Comparison of ENCODE assay signal across 9 mouse cellular contexts in the genomic region with DNA sequence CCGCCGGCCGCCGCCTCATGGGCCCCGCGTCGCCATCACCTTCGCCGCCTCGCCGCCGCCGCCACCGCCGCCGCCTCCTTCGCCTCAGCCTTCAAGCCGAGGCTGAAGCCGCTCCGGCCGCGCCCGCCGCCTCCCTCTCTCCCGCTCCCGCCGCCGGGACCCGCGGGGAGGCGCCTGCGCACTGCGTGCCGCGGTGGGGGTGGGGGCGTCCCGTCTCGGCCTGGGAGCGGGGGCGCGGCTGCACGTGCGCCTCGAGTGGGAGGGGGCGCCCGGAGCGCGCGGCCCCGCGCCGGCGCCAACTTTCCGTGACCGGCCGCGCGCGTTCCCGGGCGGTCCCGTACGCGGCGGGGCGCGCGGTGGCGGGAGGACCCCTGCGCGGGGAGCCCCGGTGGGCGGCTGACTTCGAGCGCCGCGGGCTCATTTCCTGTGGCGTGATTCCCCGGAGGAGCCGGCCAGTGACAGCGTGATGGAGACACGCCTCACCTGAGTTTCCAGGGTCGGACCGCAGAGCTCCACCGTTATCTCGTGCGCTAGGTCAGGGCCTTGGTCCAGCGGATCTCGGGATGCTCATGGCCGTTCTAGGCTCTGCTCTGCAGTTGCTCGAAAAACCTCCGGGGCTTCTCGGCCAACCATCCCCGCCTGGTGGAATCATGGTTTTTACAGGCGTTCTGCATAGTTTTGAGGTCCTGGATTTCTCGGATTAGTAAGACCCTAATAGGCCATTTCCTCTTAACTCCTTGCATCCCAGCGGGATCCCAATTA. TPM values are rescaled to one million over a fixed set of nuclear protein-coding genes. Genes with fewer than 3 reads are reported as not detected.
DNase-seq lines count a peak whose midpoint lies in the region; ATAC-seq and TF ChIP-seq lines count a peak whose summit lies in the region.
"Had no signal": no experiment of that assay in that cellular context is flagged by ENCODE, and none has a peak within 500 bp of the region (broad histone marks: within the 10 kb centered on the region; RNA-seq: fewer than 3 reads in every experiment).

Gene Gjc1 (minus strand): TSS at position 680 of the 762 bp plus-strand sequence.

- peak within 1 kb of the TSS; percentile 72 for H3K9ac ChIP-seq in hindbrain, postnatal 0 days (replicated peaks; ENCODE audit: low read length)
- H3K9ac ChIP-seq in limb, embryonic 14.5 days (ENCODE audit: low read depth, low read length, severe bottlenecking), result peak within 1 kb of the TSS; percentile 99

- H3K27ac ChIP-seq in layer of hippocampus, adult 2 months, result peak within 1 kb of the TSS; percentile 68
- peak within 1 kb of the TSS; percentile 85 for H3K27ac ChIP-seq in hindbrain, postnatal 0 days
- H3K27ac ChIP-seq in limb, embryonic 14.5 days (replicated peaks; ENCODE audit: low read depth, low read length), result peak within 1 kb of the TSS; percentile 99

- H3K9me3 ChIP-seq in hindbrain, postnatal 0 days (ENCODE audit: low read length), result no peaks in the 10 kb centered on the region
- no peaks in the 10 kb centered on the region for H3K9me3 ChIP-seq in limb, embryonic 14.5 days (ENCODE audit: control insufficient read depth, low read length)

- H3K36me3 ChIP-seq in hindbrain, postnatal 0 days (ENCODE audit: insufficient read depth, low read length), result no peaks in the 10 kb centered on the region
- H3K36me3 ChIP-seq in limb, embryonic 14.5 days (ENCODE audit: control insufficient read depth, insufficient read depth, low read length), result no peaks in the 10 kb centered on the region
- H3K36me3 ChIP-seq in myocyte (ENCODE audit: control insufficient read depth, insufficient read depth), result no peaks in the 10 kb centered on the region
- H3K36me3 ChIP-seq: G1E had no signal

- H3K79me2 ChIP-seq in myocyte (ENCODE audit: control insufficient read depth, insufficient read depth), result peaks cover 38% of the 10 kb centered on the region

- peak within 1 kb of the TSS; percentile 85 for H3K4me2 ChIP-seq in hindbrain, postnatal 0 days (ENCODE audit: low read depth, low read length)
- peak within 1 kb of the TSS; percentile 78 for H3K4me2 ChIP-seq in limb, embryonic 14.5 days (replicated peaks; ENCODE audit: low read depth, low read length, severe bottlenecking)
- H3K4me2 ChIP-seq in myocyte (ENCODE audit: low read depth), result peak within 1 kb of the TSS; percentile 91

- TF ChIP-seq CTCF in layer of hippocampus, adult 2 months (conservative IDR thresholded peaks at IDR 0.05), result peak; percentile 47
- peak; percentile 50 for TF ChIP-seq CTCF in hindbrain, postnatal 0 days (IDR thresholded peaks at IDR 0.05; ENCODE audit: low read depth)

- WGBS in hindbrain, postnatal 0 days, result 0% methylated on average over 68 of the region's 97 CpGs
- WGBS in limb, embryonic 14.5 days, result under 1% methylated on average over 59 of the region's 97 CpGs

- DNase-seq in layer of hippocampus, adult 2 months (ENCODE audit: low spot score in 2 of 2), result no peak
- no peak for DNase-seq in layer of hippocampus, adult 8-10 months (ENCODE audit: low spot score in 2 of 2)
- DNase-seq in cerebellum, postnatal 25 days, result peak; percentile 69 to 83
- DNase-seq in gastrocnemius, postnatal 14 days, result peak; percentile 79
- peak; percentile 86 for DNase-seq in hindbrain, postnatal 0 days (ENCODE audit: low spot score)
- peak; percentile 77 for DNase-seq in limb, embryonic 14.5 days (ENCODE audit: low spot score)
- DNase-seq in thymus, postnatal 25 days, result peak; percentile 40

- TF ChIP-seq POLR2A in limb, embryonic 14.5 days (IDR thresholded peaks at IDR 0.05; ENCODE audit: borderline replicate concordance, extremely low read depth, insufficient read depth, insufficient read length), result peak; percentile 68; the same call in 1 of the 2 replicates
- TF ChIP-seq POLR2A in myocyte (IDR thresholded peaks at IDR 0.05; ENCODE audit: insufficient read length, low read depth), result peak; percentile 64

- H3ac ChIP-seq in myocyte (ENCODE audit: control insufficient read depth, insufficient read length), result peak within 1 kb of the TSS; percentile 50

- H3K4me3 ChIP-seq in layer of hippocampus, adult 2 months, result peak within 1 kb of the TSS; percentile 63
- H3K4me3 ChIP-seq in hindbrain, postnatal 0 days (ENCODE audit: low read length), result peak within 1 kb of the TSS; percentile 79
- H3K4me3 ChIP-seq in limb, embryonic 14.5 days (replicated peaks; ENCODE audit: low read length), result peak within 1 kb of the TSS; percentile 85
- H3K4me3 ChIP-seq in myocyte, result peak within 1 kb of the TSS; percentile 41

- H3K4me1 ChIP-seq in hindbrain, postnatal 0 days (ENCODE audit: insufficient read depth, low read length), result peaks cover 6% of the 10 kb centered on the region; the same call in 1 of the 2 replicates
- peaks cover 27% of the 10 kb centered on the region for H3K4me1 ChIP-seq in limb, embryonic 14.5 days (ENCODE audit: control insufficient read depth, insufficient read depth, low read length)

- peak; percentile 86 for ATAC-seq in hindbrain, postnatal 0 days
- peak; percentile 90 for ATAC-seq in limb, embryonic 14.5 days (ENCODE audit: low FRiP score, low read depth)

- no peaks in the 10 kb centered on the region for H3K27me3 ChIP-seq in hindbrain, postnatal 0 days (ENCODE audit: insufficient read depth, low read length)
- no peaks in the 10 kb centered on the region for H3K27me3 ChIP-seq in limb, embryonic 14.5 days (ENCODE audit: control insufficient read depth, insufficient read depth, low read length)
- H3K27me3 ChIP-seq in myocyte (ENCODE audit: control insufficient read depth, insufficient read depth, insufficient read length), result peaks cover 11% of the 10 kb centered on the region

- intact Hi-C loops in gastrocnemius, postnatal 14 days (cut with DNase I; ENCODE audit: low total_unique reads), result loop anchor here (5.0 kb wide), 1 partner anchor 42 kb away; no protein-coding TSS in a partner anchor

TF ChIP-seq in myocyte, 11 proteins besides CTCF, POLR2A, EP300 and RAD21:
- TF ChIP-seq TCF3 (IDR thresholded peaks at IDR 0.05; ENCODE audit: insufficient read length, low read depth), result no peak
- peak in 1 of 3 experiments; percentile 7 for TF ChIP-seq MYOD1 (IDR thresholded peaks at IDR 0.05; ENCODE audit: control insufficient read depth in 1 of 3, insufficient read length in 2 of 3, low read depth in 2 of 3)
- no peak for TF ChIP-seq USF1 (IDR thresholded peaks at IDR 0.05; ENCODE audit: low read depth)
- no peak for TF ChIP-seq SRF (IDR thresholded peaks at IDR 0.05; ENCODE audit: control insufficient read depth, insufficient read length, low read depth)
- peak; percentile 33 for TF ChIP-seq POLR2AphosphoS2 (IDR thresholded peaks at IDR 0.05; ENCODE audit: insufficient read length, low read depth)

RNA-seq across cellular contexts. Expression of gene Gjc1, which starts in this region (rescaled TPM):
- 1 to 10 TPM; 4.7 TPM for total RNA-seq in layer of hippocampus, adult 2 months (2021)
- 1 to 10 TPM; 4.0 to 4.7 (median 4.1) TPM for total RNA-seq in layer of hippocampus, adult 8-10 months (2022)
- total RNA-seq in gastrocnemius, postnatal 14 days (2021), result 10 to 100 TPM; 15.2 to 17.9 TPM
- 13.2 and 18.0 TPM in 2 replicates for total RNA-seq in hindbrain, postnatal 0 days (2014; rRNA removed)
- polyA plus RNA-seq in hindbrain, postnatal 0 days (2015; fragmentation: Nextera tagmentation; extraction: Ambion mirVana), result 21.3 and 24.1 TPM in 2 replicates
- 76.6 and 80.0 TPM in 2 replicates for polyA plus RNA-seq in limb, embryonic 14.5 days (2012; rRNA removed)
- polyA plus RNA-seq in limb, embryonic 14.5 days (2014; fragmentation: Nextera tagmentation; extraction: Ambion mirVana), result 59.6 and 67.5 TPM in 2 replicates
- polyA plus RNA-seq in myocyte (2012; fragmentation: generic; extraction: Trizol), result 10.3 TPM
- polyA plus RNA-seq: G1E had no signal

Comparison
In these comparisons a context has a peak if more than half of its experiments do, and no peak if none do; other contexts are left out.
1. DNase-seq: peak in cerebellum, postnatal 25 days (2 of 2), gastrocnemius, postnatal 14 days (single experiment), hindbrain, postnatal 0 days (single experiment), limb, embryonic 14.5 days (single experiment) and thymus, postnatal 25 days (single experiment); none in layer of hippocampus, adult 2 months (0 of 2) and layer of hippocampus, adult 8-10 months (0 of 2).
2. Peak in every context shown above with its lines, with median percentiles within 50 percentile points of each other: H3K27ac ChIP-seq, H3K4me3 ChIP-seq and H3K4me2 ChIP-seq.